Comparison of ENCODE assay signal across 10 mouse cellular contexts in the genomic region with DNA sequence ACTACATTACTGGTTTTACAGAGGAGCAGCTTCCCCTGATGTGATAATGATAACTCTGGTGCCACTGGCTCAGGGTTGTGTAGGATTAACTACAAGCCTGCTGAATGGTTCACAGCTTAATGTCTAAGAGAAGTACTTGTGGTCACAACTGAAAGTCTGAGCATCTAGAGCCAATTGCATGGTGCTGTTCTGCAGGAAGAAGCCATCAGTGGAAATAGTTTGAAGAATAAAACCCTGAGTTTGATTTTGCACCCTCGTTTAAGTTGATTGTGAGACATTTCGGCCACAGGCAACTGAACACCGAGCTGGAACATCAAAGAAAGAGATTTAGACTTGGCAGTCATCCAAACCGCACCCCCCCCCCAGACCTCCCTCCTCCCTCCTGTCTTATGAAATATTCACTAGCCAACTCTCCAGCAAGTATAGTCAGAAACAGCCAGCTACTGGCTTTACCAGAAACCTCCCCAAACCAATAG. TPM values are rescaled to one million over a fixed set of nuclear protein-coding genes. Genes with fewer than 3 reads are reported as not detected.
DNase-seq lines count a peak whose midpoint lies in the region; ATAC-seq and TF ChIP-seq lines count a peak whose summit lies in the region.
"Had no signal": no experiment of that assay in that cellular context is flagged by ENCODE, and none has a peak within 500 bp of the region (broad histone marks: within the 10 kb centered on the region; RNA-seq: fewer than 3 reads in every experiment).

No protein-coding gene starts in this region.

- no peaks in the 10 kb centered on the region for H3K27me3 ChIP-seq in liver, postnatal 0 days (ENCODE audit: insufficient read depth, low read length)
- no peaks in the 10 kb centered on the region for H3K27me3 ChIP-seq in liver, embryonic 12.5 days (replicated peaks)
- H3K27me3 ChIP-seq in forebrain, embryonic 15.5 days = no peaks in the 10 kb centered on the region
- no peaks in the 10 kb centered on the region for H3K27me3 ChIP-seq in midbrain, embryonic 14.5 days (ENCODE audit: control insufficient read depth, insufficient read depth, low read length)

- no peaks in the 10 kb centered on the region for H3K36me3 ChIP-seq in liver, postnatal 0 days (replicated peaks; ENCODE audit: insufficient read depth, low read length)
- H3K36me3 ChIP-seq in liver, embryonic 12.5 days = no peaks in the 10 kb centered on the region
- no peaks in the 10 kb centered on the region for H3K36me3 ChIP-seq in forebrain, embryonic 15.5 days
- no peaks in the 10 kb centered on the region for H3K36me3 ChIP-seq in midbrain, embryonic 14.5 days (ENCODE audit: control insufficient read depth, insufficient read depth, low read length)

- TF ChIP-seq CTCF in liver, postnatal 0 days (IDR thresholded peaks at IDR 0.05; ENCODE audit: low read depth) = no peak

- no peaks in the 10 kb centered on the region for H3K9me3 ChIP-seq in liver, postnatal 0 days (ENCODE audit: low read length)
- H3K9me3 ChIP-seq in liver, embryonic 12.5 days (replicated peaks) = no peaks in the 10 kb centered on the region
- H3K9me3 ChIP-seq in forebrain, embryonic 15.5 days = no peaks in the 10 kb centered on the region
- no peaks in the 10 kb centered on the region for H3K9me3 ChIP-seq in midbrain, embryonic 14.5 days (ENCODE audit: control insufficient read depth, low read length)

- peak; percentile 57; the same call in 1 of the 2 replicates for ATAC-seq in liver, postnatal 0 days
- ATAC-seq in liver, embryonic 12.5 days = no peak
- ATAC-seq in activated CD4-positive, CD25-positive, alpha-beta regulatory T cell, adult 4 months = peak; percentile 74
- ATAC-seq in forebrain, embryonic 15.5 days (replicated peaks) = peak; percentile 81
- ATAC-seq in midbrain, embryonic 14.5 days (ENCODE audit: low FRiP score, low TSS enrichment) = peak; percentile 66; the same call in 1 of the 2 replicates

- H3K4me2 ChIP-seq in liver, postnatal 0 days (ENCODE audit: low read depth, low read length) = no peak overlapping the region
- H3K4me2 ChIP-seq in liver, embryonic 12.5 days = no peak overlapping the region
- H3K4me2 ChIP-seq in forebrain, embryonic 15.5 days (replicated peaks) = 0 out of 2 replicates have a peak overlapping the region, but pooled peaks have one; percentile 8
- H3K4me2 ChIP-seq in midbrain, embryonic 14.5 days (ENCODE audit: low read length) = 0 out of 2 replicates have a peak overlapping the region, but pooled peaks have one; percentile 7

- H3K4me1 ChIP-seq in liver, postnatal 0 days (ENCODE audit: insufficient read depth) = no peaks in the 10 kb centered on the region
- no peaks in the 10 kb centered on the region for H3K4me1 ChIP-seq in liver, embryonic 12.5 days
- peaks cover 9% of the 10 kb centered on the region; the same call in 1 of the 2 replicates for H3K4me1 ChIP-seq in forebrain, embryonic 15.5 days
- H3K4me1 ChIP-seq in midbrain, embryonic 14.5 days (ENCODE audit: control insufficient read depth, insufficient read depth, low read length) = peaks cover 16% of the 10 kb centered on the region; the same call in 1 of the 2 replicates

- no peak overlapping the region for H3K4me3 ChIP-seq in liver, postnatal 0 days (ENCODE audit: low read depth, low read length)
- H3K4me3 ChIP-seq in liver, embryonic 12.5 days = no peak overlapping the region
- H3K4me3 ChIP-seq in forebrain, embryonic 15.5 days = no peak overlapping the region
- H3K4me3 ChIP-seq in midbrain, embryonic 14.5 days (replicated peaks; ENCODE audit: low read depth, low read length) = no peak overlapping the region

- no peak for TF ChIP-seq EP300 in liver, postnatal 0 days (IDR thresholded peaks at IDR 0.05; ENCODE audit: low read depth)

- WGBS in liver, postnatal 0 days (ENCODE audit: insufficient replicate concordance) = 28% methylated on average over 4 of the region's 4 CpGs
- 53% methylated on average over 4 of the region's 4 CpGs for WGBS in liver, embryonic 12.5 days (ENCODE audit: insufficient replicate concordance)
- WGBS in forebrain, embryonic 15.5 days = 12% methylated on average over 4 of the region's 4 CpGs
- WGBS in midbrain, embryonic 14.5 days = 5% methylated on average over 4 of the region's 4 CpGs

- H3K27ac ChIP-seq in liver, postnatal 0 days (ENCODE audit: low read depth) = no peak overlapping the region
- H3K27ac ChIP-seq in liver, embryonic 12.5 days = no peak overlapping the region
- no peak overlapping the region for H3K27ac ChIP-seq in forebrain, embryonic 15.5 days (replicated peaks)
- H3K27ac ChIP-seq in midbrain, embryonic 14.5 days (replicated peaks; ENCODE audit: low read depth, low read length) = 0 out of 2 replicates have a peak overlapping the region, but pooled peaks have one; percentile 10

- DNase-seq in liver, postnatal 0 days = peak; percentile 59
- DNase-seq in midbrain, embryonic 14.5 days = peak; percentile 80
- no peak for DNase-seq in frontal cortex, postnatal 14 days (ENCODE audit: low spot score in 2 of 2)
- no peak for DNase-seq in ovary, postnatal 14 days (ENCODE audit: low spot score)
- no peak for DNase-seq in yolk sac, embryonic 10.5 days (ENCODE audit: low spot score)
- DNase-seq: lung, postnatal 14 days; spleen, adult 18-20 months had no signal

- H3K9ac ChIP-seq in liver, postnatal 0 days (replicated peaks) = no peak overlapping the region
- no peak overlapping the region for H3K9ac ChIP-seq in liver, embryonic 12.5 days
- H3K9ac ChIP-seq in forebrain, embryonic 15.5 days (replicated peaks) = no peak overlapping the region
- H3K9ac ChIP-seq in midbrain, embryonic 14.5 days (replicated peaks; ENCODE audit: low read length) = no peak overlapping the region

RNA-seq across cellular contexts. Expression of gene Insl5, which starts 19.7 kb away (rescaled TPM):
- not detected in 2 replicates for polyA plus RNA-seq in liver, postnatal 0 days (2015; fragmentation: Nextera tagmentation; extraction: Ambion mirVana)
- not detected in 2 replicates for polyA plus RNA-seq in liver, embryonic 12.5 days (2016; fragmentation: Nextera tagmentation; extraction: Ambion mirVana)
- polyA plus RNA-seq in activated CD4-positive, CD25-positive, alpha-beta regulatory T cell, adult 4 months (2017; shearing (Covaris generic)) = not detected
- not detected in 2 replicates for polyA plus RNA-seq in forebrain, embryonic 15.5 days (2015; fragmentation: Nextera tagmentation; extraction: Ambion mirVana)
- polyA plus RNA-seq in midbrain, embryonic 14.5 days (2014; fragmentation: Nextera tagmentation; extraction: Ambion mirVana) = not detected in 2 replicates

RNA-seq across cellular contexts. Expression of gene Tctex1d1, which starts 28.6 kb away (rescaled TPM):
- not detected in 2 replicates for polyA plus RNA-seq in liver, postnatal 0 days (2015; fragmentation: Nextera tagmentation; extraction: Ambion mirVana)
- 0.38 TPM in 1 of 2 replicates, not detected in the other for polyA plus RNA-seq in liver, embryonic 12.5 days (2016; fragmentation: Nextera tagmentation; extraction: Ambion mirVana)
- under 1 TPM in 1 of 2 experiments, not detected in 1; 0.89 TPM for polyA plus RNA-seq in activated CD4-positive, CD25-positive, alpha-beta regulatory T cell, adult 4 months (2017; shearing (Covaris generic))
- 0.34 and 1.1 TPM in 2 replicates for polyA plus RNA-seq in forebrain, embryonic 15.5 days (2015; fragmentation: Nextera tagmentation; extraction: Ambion mirVana)
- 0.61 and 1.2 TPM in 2 replicates for polyA plus RNA-seq in midbrain, embryonic 14.5 days (2014; fragmentation: Nextera tagmentation; extraction: Ambion mirVana)

Comparison
In these comparisons a context has a peak if more than half of its experiments do, and no peak if none do; other contexts are left out.
1. DNase-seq: peak in liver, postnatal 0 days (single experiment) and midbrain, embryonic 14.5 days (single experiment); none in frontal cortex, postnatal 14 days (0 of 2), ovary, postnatal 14 days (single experiment) and yolk sac, embryonic 10.5 days (single experiment).
2. H3K4me2 ChIP-seq: peak in forebrain, embryonic 15.5 days (single experiment) and midbrain, embryonic 14.5 days (single experiment); none in liver, postnatal 0 days (single experiment) and liver, embryonic 12.5 days (single experiment).